Mouse (Mus musculus) common myeloid progenitor, adult 5-6 weeks (primary cell): ENCODE measurements at regions not wholly inside any gene's neighbourhood (a gene's known extent, or its start where the extent isn't known, plus 50 kb on each side); places are given as distances from the start of the nearest gene placed in this dataset.

ENCODE experiments used
- ATAC-seq: replicated peaks from 2 replicates; pipeline ENCODE4 v1.8.0; 2016; ENCODE audit warnings: low read depth, mild to moderate bottlenecking, moderate TSS enrichment, inconsistent platforms; ENCODE audit not compliant: poor library complexity, severe bottlenecking

DNA sequence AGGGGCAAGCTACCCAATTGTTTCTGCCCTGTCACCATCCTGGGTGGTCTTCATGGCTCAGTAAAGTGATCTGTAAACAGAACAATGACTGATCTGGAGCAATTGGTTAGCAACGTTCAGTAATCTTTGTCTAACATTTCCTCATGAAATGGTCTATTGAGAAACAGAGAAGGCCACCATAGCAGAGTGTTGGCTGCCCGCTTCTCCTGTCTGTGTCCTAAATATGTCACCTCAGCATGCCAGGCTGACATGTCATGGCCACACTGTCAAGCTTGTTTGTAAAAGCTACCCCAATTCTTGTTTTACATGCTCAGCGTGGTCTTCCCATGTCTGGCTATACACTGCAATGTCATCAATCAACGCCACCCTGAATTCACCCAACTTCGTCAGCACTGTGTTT, 301.0 kb upstream of the Pbx1 start:
- ATAC-seq = no peak

DNA sequence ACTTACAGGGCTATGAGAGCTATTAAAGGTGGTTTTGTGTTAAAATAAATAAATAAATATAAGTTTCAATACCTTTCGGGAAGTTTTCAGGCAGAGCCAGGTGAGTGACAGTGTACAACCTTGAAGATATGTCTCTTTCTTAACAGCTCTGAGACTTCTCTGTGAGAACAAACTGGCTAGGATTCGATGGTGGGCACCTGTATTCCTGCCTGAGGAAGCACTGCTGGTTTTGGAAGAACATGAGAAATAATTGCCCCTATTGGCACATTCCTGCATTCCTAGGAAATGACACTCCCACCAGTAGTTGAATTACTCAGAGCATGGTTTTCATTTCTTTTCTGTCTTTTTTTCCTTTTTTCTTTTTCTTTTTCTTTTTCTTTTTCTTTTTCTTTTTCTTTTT, 277.8 kb upstream of the Pbx1 start:
- ATAC-seq = no peak

DNA sequence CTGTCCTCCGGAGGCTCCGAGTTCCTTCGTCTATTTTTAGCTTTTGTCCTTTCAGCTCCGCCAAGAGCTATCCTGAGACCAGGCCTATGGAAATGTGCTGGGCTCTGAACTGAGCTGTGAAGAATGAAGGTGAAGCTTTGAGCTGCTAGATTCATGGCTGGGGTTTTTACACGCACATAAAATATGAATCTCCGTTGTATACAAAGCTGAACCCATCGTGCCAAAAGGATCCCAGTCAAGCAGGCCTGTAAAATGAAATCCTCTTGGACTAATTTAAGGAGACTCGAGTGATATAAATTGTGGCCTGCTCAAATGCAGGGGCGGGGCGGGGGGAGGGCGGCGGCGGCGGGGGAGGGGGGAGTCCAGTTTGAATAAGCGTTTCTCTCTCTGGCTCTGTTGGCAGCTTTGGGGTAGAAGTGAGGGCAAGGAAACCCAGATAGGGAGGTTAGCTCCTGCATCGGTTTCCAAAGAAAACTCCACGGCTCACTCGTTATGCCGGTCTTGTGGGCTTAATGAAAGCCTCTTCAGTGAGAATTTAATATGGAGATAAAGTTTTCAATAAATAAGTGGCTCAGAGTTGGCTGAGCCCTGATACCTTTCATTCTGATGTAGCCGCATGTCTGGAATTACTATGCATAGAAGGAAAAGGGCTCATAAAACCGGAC, 277.1 kb upstream of the Pbx1 start:
- ATAC-seq = no peak

DNA sequence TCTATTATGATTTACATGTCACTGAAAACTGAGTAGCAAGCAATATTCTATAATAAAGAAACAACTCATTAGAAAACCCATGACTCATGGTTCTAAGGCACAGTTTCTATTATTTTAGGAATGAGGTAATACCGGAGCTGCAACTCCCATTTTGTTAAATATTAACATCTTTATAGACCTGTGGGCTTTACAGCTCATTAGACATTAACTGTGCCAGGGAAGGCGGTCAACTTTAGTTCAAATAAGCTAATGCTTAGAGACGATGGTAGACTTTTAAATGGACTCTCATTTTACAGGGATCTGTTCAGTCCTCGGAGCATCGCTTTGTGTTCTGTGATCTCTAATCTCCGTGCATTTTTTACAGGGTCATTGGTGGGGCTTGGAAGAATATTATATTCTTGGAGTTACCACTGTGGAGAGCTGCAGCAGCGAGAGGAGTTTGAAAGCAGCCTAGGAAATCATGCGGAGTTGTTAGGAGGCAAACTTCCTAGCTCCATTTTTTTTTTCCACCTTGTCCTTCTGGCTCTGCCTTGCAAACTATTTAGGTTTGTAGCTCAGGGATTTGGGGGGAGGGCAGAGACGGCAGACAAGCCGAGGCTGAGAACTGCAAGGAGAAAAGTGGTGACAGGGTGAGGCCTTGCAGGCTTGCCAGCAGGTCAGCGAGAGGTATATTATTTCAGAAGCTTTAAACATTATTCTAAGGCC, 276.2 kb upstream of the Pbx1 start:
- ATAC-seq = no peak

DNA sequence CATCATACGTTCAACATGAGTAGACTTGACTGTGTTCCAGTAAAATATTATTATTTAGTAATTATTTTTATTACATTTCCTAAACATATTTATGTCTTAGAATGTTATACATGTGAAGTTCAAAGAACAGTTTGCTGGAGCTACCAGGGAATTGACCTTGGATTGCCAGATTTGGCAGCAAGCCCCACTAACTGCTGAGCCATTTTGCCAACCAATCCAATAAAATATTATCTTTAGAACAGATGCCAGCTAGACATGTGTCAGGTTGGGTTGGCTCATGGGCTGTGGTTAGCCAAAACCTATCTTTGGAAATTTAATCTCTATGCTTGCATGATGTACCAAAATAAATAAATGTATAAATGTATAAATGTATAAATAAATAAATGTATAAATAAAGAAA, 265.3 kb upstream of the Pbx1 start:
- no peak for ATAC-seq

DNA sequence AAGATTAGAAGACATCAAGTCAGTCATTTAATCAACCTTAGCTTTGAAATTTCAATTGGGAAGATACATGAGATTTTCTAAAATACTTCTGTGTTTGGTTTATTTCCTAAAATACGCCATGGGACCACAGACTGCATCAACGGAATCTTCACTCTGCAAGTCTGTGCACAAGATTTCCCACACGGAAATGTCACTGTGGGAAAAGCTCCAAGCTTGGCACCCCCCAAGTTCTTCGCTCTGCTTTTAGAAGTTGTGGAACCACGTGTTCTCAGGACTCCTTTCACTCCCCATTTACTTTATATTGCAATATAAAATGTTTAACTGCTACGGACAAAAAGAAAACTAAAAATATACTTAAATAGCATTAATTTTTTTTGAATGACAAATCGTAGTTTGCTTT, 254.8 kb upstream of the Pbx1 start:
- ATAC-seq = no peak

DNA sequence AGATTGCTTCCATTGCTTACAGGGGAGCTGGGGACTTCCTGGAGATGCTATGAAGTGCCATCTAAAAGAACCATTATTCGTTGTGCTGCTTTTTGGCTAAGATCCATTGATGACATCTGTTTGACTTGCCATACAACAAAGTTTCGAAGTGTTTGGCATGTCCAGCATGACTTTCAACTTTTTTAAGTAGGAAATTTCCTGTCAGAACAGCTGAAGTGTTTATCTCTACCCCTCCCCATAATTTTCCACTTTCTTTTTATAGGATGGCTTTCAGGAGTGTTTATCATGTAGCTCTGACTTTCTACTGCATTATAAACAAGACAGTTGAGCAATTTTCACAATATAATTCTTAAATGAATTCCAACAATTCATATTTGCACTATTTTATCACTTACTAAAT, 253.1 kb upstream of the Pbx1 start:
- no peak for ATAC-seq

DNA sequence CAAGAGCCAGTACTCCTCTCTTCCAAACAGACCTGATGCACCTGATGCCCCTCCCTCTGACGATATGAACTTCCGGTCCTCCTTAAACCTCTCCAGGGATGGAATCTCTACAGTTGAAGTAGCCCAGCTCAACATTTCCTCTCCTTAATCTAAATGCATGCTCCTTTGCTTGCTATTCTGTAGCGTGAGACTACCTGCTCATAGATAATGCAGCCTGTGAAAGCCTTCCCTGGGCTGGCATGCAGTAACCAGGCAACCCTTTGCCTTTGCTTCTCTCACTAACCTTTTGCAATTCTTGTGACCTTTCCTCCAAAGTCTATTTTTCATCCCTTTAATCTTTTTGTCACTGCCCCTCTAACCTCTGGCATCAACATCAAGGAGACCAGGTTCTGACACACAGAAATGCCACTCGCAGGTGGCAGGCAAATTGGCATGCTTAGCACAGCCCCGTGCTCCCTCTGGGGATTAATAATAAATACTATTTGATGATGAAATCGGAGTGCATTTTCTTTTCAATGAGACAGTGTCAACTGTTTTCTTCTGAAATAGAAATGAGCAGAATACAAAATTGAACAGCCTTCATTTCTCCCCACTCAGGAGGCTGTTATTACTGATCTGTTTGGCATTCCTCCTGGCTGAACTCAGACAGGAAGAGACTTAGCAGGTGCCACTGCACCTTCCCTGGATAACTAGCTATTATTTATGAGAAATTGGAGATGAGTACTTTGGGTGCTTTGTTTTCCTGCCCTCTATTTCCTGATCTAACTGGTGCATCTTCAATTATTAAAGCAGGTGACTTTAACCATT, 249.8 kb upstream of the Pbx1 start:
- ATAC-seq = no peak

DNA sequence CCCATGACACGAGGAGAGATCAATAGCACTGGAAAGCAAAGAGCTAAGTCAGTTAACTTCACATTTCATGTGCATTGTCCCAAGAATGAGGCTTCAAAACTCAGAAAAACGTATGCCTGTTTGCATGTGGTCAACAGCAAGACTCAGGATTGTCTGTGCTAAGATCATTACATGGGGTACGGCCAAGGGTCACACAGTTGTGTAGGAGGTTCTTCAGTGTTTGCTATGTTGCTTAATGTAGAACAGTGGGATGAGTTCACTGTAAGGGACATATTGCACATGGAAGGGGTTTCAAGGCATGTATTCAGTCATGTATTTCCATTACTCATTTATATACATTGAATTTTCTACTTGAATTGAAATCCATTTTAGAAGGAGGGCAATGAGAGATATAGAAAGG, 248.6 kb upstream of the Pbx1 start:
- no peak for ATAC-seq

DNA sequence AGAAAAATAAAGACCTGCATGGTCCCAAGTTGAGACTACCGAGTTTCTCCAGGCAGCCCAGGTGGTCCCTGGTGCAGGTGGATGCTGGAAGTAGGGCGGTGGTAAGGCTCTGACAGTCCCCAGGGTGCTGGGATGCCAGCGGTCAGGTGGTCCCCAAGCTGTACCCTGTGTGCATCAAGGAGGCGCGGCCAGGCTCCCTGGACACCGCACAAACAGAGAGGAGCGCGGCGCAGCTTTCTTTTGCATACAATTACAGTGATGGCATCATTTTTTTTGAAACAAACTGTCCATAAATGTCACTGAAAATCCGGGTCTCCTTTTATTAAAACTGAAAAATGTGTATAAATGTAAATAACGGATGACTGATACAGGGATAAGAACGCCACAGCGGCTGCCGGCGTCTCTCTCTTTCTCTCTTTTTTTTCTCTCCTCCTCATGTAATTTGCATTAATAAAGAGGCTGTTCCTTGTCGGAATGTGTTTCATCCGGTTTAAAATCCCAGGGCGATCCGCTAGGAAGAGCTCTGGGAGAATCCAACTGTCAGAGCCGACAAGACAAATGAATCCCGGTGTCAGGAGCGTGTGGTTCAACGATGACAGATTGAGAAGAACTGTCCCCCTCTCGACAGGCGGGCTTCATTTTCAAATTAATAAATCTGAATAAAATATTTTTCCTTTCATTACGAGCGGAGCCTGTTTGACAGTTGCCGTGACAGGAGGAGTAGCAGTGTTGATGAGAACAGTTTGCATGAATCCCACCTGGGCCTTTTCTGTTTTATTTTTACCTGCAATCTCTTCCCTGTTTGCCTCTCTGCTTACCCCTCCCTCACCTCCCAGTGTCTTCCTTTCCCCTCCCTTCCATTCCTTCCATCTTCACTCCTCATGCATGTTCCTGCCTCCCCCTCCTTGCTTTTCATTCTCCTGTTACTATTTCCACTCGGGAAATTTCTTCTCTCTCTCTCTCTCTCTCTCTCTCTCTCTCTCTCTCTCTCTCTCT, 244.6 kb upstream of the Pbx1 start:
- ATAC-seq = no peak

DNA sequence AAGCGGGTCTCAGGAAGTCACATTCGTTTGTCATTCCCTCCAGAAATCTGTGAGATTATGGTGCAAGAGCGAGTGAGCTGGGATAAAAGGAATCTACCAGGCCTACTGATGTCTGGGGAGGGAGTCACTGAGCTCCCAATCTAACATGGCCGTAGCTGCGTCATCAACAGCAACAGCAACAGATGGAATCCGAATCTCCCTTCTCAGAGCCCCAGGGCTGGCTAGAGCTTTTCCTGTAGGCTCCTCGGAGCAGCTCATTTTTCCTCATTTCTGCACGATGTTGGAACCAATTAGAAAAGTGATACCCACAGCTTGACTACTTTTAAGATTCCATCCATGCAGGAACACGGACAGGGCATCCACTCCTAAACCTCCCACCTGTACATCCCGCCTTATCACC, 243.7 kb upstream of the Pbx1 start:
- ATAC-seq = no peak

DNA sequence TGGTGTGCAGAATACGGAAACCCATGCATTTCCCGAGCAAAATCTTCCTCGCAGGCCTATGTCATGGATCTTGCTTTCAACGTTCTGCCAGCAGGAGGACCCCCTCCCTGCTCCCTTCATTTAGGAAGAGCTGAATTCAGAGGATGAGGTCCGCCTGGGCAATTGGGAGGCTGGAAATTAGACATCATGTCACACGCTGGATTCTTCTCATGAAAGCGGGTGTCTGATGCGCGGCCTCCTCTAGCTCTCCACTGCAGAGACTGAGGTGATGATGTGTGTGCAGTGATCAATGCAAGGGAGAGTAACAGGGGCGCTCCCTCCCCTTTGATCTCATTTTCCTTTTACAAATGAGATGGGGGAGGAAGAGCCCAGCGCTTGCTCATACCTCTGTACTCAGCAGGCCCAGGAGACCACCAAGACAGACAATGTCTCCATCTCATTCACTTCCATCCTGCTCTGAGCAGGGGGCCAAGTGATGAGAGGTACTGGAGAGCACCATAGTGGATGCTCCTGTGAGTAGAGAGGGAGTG, 230.8 kb upstream of the Pbx1 start:
- ATAC-seq = no peak

DNA sequence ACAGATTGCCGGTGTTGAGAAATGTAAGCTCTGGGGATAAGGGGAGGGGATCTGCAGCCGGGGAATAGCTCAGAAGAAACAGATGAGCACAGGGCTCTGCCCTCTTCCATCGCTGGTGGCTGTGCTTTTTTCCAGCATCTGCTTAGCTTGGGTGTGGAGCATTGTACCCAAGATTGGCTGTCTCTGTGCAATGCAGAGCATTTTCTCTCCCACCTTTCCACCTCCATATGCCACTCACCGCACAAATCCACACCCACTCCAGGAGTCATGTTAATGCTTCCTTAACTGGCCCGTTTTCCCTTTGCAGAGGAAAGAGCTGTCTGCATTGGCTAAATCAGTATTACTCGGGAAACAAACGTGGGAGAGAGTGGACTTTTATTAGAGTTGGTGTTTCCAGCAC, 228.9 kb upstream of the Pbx1 start:
- ATAC-seq = no peak

DNA sequence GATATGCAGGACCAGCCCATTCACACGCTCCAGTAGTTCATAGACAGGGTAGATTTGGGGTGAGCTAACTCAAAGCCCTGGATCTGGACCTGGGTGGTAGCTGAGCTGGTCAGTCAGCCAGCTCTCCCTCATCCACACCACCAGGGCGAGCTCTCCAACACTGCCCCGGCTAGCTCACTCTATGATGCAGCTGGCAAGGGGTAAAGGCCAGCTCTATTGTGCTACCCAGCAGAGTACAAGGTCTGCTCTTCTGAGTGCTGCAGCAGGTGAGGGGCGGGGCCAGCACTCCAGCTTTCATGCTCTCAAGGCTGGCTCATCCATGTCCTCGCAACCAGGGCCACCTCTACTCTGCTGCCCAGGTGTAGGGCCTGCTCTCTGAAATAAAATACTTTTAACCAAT, 227.5 kb upstream of the Pbx1 start:
- no peak for ATAC-seq

DNA sequence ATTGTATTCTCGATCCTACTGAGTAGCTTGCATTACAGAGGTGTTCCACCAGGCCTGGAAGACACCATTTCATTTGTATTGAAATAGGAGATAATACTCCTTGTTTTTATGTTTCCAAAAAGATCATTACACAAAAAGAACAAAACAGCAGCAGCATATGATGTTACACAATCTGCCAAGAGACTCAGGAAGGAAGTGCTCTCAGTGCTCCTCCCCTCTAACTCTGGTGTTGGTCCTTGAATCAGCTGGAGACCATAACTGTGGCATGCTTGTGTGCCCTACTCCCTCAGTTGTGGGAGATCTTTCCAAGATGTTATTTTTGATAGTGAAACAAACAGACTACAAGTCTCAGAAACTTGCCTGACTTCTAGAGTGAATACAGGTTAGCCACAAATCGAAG, 200.8 kb upstream of the Pbx1 start:
- ATAC-seq = no peak

DNA sequence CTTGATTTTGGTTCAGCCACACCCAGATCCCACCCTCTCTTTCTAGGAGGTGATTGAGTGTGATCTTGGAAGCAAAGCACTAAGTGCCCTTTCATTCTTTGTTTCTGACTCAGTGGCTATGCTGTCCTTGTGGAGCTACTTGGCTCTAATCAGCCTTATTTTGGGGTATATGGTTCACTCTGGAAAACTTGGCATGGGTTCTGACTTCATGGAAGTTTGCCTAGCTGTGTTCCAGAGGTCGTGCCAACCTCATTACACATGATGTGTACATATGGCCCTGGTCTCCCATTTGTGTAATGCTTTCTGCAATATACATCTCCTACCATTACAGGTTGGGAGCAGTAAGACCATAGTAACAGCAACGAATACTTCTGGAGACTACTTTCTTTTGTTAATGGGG, 199.9 kb upstream of the Pbx1 start:
- ATAC-seq = no peak

DNA sequence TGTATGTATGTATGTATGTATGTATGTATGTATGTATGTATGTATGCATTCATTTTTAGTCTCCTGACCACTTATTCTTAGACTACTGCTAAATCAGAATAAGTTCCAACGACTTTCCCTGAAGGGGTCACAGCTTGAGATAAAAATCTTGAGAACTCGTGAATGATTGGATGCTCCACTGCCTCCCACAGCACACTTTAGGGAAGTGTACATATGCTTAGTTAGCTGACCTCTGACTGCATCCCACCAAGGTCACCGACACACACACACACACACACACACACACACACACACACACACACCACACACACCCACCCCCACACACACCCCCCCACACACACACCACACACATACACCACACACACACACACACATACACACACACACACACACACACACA, 169.9 kb upstream of the Pbx1 start:
- ATAC-seq = 0 out of 2 replicates have a peak, but pooled peaks have one; percentile 36

DNA sequence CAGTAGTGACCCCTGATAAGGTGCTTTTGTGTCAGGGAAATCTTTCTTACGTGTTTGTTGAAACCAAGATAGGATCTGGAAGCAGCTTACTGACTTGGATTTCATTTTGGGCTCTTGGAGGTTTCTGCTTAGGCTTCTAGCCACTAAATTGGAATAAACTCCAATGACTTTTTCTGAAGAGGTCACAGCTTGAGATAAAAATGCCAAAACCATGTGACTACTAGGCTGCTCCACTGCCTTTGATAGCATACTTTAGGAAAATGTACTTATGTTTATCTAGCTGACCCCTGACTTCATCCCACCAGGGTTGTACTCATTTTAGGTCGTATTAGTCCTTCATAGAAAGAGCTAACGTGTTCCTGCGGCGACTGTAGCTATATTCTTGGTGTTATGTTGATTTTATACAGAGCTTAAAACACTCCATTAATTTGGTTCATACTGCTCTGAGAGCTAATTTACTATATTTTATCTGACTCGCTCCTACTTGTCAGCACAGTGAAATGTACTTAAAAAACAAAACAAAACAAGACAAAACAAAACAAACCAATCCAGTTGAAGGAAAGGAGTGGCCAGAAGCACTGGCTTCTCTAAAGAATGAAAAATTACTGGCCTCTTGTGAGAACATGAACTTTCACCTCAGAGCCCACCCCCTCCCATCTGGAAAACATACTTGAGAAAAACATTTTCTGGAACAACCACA, 168.5 kb upstream of the Pbx1 start:
- no peak for ATAC-seq

DNA sequence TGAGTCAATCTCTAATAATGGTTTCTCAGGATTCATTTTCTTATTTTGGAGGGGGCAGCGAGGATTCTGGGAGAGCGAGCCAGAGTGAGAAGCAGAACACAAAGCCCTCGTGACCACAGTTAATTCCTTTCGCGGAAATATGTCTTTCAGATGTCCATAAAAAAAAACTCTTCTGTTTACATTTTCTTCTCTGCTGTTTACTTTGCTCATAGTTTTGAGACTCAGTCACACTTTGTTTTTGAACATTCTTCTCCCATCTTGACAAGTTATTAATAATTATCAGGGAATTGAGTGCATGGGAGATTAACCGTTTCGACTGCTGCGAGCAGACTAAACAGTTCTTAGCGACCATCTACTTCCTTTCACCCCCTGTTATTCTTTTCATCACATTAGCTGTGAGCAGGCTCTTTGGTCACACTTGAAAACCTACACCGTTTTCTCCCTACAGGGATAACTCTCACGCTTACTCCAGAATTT, 166.2 kb upstream of the Pbx1 start:
- no peak for ATAC-seq
